Mouse (Mus musculus) adrenal gland, postnatal 25 days (tissue): ENCODE data around the gene Svbp. TPM values are rescaled to one million over a fixed set of nuclear protein-coding genes. Genes with fewer than 3 reads are reported as not detected.

Source experiments
- DNase-seq: peaks from one replicate; pipeline ENCODE4 v3.0.0; 2021; ENCODE audit warnings: mixed read lengths
- total RNA-seq: library from RNA; stranded (reverse); gene quantifications from 2 replicates; pipeline ENCODE4 v1.2.3, GENCODE M21; 2021

Svbp gene
- total RNA-seq, 1 experiment from 2014 or later, result 20.2 TPM

DNA sequence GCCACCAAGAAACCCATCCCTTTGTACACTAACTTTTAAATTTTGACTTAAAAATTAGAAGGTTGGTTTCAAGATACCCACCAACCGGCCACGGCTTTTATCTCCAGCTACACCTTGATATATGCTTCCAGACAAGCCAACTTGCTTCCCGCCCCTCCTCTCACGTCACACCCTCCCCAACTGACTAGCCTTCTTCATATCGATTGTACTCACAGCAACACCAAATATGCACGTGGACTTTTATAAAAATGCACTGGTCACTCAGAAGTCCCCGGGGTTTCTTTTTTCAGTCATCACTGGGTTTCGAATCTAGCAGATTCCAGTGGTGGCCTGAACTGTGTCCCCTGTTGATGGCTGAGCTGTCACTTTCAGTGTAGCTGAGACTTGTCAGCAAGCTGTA is 4.5 kb upstream of the Svbp start:
- no peak for DNase-seq

DNA sequence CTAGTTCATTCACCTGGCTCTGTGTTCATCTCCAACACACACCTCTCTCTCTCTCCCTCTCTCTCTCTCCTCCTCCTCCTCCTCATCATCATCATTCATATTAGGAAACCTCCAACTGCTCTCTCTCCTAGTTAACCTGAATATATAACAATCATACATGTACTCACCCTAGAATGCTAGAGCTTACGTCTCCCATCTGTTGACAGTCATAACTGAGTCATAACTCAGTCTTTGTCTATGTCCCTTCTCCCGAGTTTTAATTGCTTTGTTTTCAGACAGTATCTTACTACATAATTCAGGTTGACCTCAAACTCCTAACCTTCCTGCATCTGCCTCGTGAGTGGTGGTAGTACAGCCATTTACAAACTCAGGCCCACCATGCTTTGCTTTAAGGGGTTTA is 3.8 kb upstream of the Svbp start:
- DNase-seq, result no peak

DNA sequence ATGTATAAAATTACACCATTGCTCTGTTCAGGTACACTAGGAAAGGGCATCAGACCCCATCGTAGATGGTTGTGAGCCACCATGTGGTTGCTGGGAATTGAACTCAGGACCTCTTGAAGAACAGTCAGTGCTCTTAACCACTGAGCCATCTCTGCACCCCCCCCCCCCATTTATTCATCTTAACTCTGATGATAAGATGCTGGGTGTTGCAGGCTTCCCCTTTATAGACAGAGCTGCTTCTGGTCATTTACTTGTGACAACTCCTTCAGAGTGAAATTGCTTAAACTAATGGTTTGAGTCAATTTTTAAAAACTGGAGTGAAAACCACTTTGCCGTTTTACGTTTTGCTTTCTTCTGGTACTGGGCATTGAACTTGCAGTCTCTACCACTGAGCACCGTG is 2.3 kb upstream of the Svbp start:
- DNase-seq, result no peak

DNA sequence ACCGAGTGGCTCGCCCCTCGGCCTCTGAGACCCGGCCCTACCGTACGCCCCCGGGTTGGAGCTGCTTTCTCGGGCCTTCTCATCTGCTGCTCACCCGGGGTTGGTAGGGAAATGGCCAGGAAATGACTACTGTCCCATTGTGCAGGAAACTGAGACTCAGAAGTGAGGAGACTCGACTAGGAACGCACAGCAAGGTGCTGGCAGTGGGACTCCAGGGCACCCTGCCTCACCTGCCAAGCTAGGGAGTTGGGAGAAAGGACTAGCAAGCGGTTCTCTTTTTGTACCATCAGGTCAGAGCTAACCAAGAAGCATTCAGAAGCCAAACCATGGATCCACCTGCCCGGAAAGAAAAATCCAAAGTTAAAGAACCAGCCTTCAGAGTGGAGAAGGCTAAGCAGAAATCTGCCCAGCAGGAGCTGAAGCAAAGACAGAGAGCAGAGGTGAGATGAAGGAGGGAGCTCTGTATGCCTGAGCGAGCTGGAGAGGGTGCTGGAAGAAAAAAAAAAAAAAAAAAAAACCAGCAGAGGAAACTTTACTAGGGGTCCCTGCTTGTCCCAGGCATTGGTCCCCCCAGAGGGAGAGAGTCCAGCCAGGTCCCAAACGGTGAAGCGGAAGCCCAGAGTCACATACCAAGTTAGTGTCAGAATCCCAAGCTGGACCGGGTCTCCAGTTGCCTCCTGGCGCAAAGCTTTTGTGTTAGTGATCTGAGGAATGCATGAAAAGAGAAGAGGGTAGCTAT is 645 bp downstream of the Svbp start:
- DNase-seq, result no peak

DNA sequence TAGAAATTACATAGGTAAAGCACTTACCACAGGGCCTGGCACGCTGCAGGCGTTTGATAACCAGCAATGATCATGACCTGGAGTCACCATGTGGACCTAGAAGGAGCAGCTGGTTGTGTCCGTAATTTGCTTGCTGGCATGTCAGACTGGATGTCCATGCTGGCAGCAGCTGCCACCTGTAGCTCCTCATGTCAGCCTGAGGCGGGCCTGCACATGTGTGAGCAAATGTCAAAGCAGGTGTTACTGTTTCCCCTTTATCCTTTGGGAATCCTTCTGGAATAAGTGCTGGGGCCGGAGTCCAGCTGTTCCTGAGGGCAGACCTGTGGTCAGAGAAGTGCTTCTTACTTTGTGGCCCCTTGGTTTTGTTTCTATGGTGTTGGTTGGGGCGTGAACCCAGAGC is 3.0 kb downstream of the Svbp start:
- DNase-seq, result no peak

DNA sequence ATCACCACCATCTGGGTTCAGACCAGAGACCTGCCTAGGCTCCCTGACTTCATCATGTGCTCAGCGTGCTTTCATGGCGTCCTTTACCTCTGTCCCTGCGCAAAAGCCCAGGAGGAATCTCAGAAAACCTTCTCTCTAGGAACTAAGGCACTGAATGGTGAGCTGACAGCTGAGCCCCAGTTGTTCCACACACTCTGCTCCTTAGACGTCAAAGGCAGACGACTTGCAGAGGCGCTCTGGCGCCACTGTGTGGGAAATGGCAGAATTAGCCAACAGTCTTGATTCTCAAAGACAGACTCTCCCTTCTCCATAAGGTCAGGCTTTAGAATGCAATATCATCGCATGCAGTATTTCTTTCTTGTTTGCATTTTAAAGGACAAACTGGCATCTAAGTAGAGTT is 9.6 kb downstream of the Svbp start:
- DNase-seq, result peak; percentile 57

DNA sequence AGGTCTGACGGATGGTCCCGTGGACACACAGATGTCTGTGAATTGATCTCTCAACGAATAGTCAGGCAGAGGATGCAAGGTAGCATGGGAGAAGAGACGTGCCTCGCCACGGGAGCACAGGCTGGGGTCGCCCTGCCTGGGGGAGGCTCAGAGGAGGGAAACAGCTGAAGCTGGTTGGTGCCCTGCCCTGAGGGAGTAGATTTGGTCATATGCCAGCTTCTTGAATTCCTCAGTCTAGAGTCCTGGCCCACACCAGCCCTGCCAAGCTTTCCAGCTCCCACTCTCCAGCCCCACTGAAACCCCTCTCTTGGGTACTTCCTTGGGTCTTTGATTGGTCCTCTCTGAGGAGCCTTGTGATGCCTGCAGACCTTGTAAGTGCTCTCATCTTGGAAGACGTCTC is 21.6 kb downstream of the Svbp start:
- DNase-seq, result no peak

DNA sequence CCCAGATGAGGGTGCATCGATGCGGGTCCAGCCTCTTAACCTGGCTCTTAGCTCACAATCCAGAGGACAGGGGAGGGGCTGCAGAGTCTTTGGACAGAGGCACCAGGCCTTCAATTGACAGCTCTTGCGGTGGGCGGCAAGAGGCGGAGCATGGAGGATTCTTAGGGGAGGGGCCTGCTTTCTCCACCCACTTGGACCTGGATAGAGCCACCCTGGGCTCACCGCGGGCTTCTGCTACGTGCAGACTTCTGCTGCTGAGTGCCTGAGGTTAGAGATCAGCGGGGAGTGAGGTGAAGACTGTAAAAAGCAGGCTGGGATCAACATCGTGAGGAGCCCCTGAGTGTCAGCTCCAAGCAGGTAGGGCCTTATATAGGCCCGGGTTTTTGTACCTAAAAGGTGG is 23.1 kb downstream of the Svbp start, which contains the start of gene Tmem269:
Tmem269 (minus strand) TSS at position 49 of the 400 bp plus-strand sequence.
- no peak for DNase-seq

DNA sequence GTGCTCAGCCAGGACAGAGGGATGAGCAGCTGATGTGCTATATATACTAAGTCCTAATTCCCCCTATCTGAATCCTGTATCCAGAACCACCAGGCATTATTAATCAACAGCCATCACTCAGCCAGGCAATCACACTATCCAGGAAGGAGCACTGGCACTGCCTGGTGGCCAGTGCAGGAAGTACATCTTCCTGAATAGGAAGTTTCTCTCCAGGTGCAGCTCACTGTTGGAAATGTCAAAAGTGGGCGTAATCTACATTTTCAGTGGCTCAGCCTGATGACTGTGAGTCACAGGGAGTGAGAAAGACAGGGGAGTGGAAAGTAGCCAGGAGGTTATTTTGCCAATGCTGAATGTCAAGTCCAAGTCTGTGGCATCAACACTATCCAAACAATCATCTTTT is 28.6 kb downstream of the Svbp start:
- DNase-seq, result peak; percentile 28

DNA sequence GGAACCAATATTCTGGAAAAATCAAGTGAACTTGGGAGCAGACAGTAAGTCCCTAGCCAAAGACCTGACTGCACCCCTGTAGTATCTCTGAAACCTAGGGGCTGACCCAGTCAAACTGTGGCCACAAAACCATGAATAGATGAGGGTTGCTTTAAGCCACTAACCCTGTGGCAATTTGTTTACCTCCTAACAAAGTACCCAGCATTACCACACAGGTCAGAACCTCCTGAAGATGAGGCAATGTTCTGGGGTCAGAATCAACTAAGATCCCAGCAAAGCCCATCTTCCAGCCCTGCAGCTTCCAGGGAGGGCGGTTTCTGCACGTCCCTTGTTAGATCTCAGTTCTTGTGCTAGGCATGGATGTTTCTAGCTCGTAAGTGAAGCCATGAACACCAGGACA is 29.4 kb downstream of the Svbp start:
- no peak for DNase-seq

DNA sequence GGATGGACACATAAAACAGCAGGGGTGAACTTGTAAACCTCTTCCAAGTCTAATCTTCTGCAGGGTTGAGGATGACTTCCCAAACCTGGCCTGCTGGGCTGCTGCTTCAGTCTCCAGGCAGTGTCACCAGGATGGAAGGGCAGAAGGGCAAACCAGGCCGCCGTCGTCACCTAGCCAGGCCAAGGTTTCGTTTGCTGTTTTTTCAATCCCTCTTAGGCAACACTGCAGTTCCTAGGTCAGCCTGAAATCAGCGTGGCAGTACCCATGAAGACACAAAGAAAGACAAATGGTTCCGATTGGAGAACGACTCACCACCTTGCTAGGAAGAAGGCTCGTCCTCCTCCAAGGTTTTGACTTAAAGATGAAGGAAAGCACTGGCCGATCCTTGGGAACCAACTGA is 30.6 kb downstream of the Svbp start:
- no peak for DNase-seq

DNA sequence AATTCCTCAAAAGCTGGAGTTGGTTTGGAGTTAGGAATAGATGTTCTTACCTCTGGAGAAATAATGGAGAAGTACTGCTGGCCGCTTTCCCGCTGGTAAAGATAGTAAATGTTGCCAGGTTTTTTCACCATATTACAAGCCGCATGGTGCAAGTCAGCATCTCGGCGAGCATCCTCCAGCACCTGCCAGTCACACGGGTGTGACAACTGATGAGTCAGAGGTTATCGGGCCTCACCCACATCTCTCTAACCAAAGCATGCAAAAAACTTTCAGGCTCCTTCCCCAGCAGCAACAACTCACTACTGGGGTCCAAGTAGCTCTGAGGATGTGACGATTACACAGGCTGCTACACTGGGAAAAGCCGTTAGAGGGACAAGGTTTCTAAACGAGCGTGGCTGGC is 31.6 kb downstream of the Svbp start:
- no peak for DNase-seq

DNA sequence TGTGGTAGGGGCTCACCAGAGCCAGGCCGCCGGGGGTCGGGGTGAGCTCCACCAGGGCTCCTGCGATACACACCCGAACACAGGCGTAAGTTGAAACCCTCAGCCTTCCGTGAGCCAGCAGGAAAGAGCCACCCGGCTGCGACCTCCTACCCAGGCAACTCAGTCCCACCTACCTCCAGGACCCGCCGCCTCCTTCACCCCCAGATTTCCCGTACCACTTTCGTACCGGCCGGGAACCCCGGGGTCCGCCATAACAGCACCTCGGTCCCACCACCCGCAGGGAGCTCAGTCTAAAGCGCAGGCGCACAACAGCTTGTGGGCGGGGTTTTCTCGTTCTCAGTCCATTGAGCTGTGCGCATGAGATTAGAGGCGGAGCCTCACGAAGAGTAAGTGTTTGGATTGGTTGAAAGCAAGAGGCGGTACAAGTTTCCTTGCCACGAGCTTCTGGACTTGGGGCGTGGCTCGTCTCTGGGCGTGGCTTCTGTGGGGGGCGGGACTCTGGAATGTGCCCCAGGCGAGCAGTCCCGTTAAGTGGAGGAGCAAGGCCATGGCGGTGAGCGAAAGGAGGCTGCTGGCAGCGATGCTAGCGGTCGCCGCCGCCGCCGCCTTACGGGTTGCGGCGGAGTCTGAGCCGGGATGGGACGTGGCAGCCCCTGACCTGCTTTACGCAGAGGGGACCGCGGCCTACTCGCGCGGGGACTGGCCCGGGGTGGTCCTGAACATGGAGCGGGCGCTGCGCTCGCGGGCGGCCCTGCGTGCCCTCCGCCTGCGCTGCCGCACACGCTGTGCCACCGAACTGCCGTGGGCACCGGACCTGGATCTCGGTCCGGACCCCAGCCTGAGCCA is 37.5 kb downstream of the Svbp start, which contains the start of the genes AU022252 and P3h1:
AU022252 (minus strand) TSS at position 303 of the 846 bp plus-strand sequence.
P3h1 (plus strand) TSS at position 506 of the 846 bp plus-strand sequence.
- DNase-seq, result peak; percentile 99

DNA sequence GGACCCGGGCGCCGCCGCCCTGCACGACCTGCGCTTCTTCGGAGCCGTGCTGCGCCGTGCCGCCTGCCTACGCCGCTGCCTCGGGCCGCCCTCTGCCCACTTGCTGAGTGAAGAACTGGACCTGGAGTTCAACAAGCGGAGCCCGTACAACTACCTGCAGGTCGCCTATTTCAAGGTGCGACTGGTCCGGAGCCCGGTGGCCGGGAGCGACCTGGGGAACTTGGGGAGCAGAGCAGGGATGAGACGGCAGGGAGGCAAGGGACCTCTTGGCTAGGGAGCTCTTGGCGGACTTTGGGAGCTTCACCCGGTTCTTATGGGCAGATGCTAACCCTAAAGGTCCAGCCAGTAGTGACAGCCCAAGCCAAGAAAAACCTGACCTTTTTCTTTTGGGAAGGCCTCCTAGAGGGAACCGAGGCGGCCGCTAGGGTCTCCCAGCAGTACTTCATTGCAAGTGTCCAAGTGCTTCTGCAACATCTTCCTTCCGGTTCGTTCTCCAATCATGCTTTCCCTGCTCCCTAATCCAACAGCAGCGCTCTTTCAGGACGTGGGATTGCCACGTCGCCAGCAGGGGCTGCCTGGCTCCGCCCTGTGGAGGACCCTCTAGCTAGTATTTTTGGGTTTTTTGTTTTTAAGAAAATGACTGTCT is 38.3 kb downstream of the Svbp start:
- DNase-seq, result peak; percentile 41

DNA sequence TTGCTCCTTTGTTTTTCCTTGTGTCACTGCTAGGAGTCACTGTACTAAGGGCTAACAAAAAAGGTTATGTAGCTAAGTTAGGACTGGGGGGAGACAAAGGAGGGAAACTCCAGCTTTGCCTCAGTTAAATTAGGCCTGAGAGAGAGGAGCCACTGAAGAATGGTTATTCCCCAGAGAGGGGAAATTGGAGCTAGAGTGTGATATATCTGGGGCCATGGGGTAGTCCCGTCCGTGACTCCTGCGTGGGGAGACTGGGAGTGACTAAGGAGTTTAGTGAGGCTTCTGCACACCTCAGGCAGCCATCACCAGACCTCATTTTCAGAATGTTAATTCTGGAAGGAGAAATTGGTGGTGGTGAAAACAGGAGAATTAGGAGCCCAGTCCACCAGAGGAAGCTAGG is 39.2 kb downstream of the Svbp start:
- DNase-seq, result no peak

DNA sequence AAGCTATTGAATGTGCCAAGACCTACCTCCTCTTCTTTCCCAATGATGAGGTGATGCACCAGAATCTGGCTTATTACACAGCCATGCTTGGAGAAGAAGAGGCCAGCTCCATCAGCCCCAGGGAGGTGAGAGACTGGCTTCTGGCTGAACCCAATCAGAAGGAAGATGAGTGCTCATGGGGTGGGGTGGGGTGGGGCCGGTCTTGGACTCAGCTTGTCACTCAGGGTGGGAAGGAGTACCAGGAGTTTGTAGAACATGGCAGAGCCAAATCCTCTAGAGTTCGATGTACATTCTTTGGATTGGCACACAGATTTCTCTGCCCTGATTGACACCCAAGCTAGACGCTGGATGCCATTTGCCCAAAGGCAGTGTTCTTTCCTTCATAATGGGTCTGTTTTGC is 43.6 kb downstream of the Svbp start:
- no peak for DNase-seq

DNA sequence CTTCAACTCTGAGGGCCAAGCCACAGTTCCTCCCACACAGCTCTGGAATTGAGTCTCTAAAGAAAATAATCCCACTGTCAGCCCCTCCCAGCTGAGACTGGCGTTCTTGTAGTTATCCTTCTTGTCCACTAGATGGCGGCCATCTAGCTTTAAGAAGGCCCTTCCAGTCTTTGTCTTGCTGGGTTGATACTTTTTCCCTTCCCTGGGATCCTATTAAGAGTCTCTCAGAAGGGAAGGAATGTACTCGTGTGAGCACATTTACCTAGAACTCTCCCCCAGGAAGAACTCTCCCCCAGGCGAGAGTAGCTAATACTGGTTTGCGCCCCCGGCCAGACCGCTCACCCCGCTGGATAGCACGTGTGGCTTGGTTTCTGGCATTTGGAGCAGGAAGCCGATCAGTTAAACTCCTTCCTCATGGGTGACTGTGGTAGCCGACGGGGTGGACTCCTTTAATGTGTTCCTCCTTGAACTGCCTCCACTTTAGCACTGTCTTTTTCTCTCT is 44.1 kb downstream of the Svbp start:
- DNase-seq, result no peak

DNA sequence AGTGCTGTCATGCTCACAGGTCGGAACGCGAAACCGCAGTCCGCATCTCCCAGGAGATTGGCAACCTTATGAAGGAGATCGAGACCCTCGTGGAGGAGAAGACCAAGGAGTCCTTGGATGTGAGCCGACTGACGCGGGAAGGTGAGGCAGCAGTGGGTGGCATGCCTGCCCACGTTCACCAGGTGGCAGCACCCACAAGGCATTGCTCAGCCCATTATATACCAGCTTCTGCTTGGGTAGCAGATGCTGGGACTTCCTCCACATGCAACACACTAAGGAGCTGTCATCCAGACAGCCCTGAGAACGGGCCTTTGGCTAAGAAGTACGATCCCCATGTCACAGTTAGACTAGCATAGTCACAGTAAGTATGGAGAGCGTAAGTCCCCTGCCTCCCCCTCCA is 46.6 kb downstream of the Svbp start:
- peak; percentile 26 for DNase-seq

DNA sequence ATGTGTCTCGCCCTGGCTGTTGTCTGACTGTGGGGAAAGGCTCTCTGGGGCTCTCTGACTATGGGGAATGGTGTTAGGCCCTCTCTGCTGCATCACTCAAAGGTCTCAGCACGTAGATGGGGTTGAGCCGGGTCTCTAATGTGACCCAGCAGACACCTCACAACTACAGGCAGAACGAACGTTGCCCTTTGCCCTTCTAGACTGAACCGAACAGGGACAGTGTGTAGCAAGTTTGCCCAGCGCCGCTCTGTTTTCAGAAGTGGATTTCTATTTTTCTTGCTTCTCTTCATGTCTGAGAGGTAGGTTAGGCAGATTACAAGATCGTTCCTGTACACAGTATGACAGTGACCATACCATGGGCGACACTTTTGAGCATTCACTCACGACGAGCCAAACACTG is 47.5 kb downstream of the Svbp start:
- DNase-seq, result no peak

DNA sequence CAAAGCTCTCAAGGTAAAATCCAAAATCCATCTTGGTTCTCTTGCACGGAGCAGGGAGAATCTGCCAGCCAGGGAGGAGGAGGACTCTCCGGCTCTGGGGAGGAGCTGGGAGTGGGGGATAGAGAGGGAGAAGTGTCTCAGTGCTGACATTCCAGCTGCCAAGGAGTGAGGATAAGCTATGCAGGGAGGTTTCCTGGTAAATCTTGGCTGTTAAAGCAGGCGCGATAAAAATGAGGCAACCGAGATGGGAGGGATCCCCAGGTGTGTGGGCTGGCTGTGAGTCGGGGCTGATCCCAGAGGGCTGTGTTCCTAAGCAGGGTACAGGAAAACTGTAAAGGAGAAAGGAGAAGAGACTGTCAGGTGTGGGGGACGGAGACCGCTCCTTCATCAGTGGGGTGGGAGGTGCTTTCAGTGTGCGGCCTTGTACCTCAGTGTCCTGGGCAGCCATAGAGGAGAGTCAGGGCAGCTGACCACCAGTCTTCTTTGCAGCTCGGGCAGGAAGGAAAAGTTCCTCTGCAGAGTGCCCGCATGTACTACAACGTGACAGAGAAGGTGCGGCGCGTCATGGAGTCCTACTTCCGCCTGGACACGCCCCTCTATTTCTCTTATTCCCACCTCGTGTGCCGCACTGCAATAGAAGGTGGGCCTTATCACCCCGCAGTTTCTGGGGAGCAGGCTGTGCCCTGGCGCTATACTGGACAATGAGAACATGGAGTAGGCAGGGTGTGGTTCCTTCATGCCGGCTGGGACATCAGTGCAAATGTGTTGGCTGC is 49.5 kb downstream of the Svbp start:
- no peak for DNase-seq

DNA sequence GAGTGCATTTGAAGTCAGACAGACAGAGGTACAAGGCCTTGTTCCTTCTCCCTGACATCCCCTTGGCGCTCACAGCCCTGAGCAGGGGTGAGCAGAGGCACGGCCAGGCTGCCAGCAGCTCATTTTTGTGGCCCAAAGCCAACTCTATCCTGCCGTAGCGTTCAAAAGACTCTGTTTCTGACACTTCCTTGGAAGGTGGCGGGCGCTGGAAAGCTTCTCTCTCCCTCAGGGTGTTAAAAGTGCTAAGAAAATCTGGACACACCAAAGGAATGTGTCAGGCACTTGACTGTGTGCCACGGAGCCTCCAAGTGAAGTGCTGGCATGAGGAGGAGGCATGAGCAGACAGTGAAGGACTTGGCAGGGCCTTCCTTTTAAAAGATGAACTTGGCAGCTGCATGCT is 50.5 kb downstream of the Svbp start:
- DNase-seq, result peak; percentile 33

DNA sequence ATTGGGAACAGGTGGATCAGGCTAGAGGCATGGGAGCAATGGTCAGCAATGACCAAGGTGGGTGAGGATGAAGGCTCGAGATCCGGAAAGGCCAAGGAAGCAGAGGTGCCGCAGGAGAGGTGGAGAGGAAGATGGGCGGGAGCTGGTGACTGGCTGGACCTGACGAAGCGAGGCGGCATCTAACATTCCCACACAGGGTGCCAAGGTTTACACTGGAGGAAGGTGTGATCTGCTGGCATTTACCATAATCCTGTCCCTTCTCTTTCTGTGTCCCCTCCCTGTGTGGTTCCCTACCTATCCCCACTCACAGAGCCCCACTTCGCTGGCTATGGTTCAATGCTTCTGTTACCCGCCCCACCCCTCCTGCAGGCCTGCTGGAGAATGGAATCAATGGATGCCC is 50.9 kb downstream of the Svbp start:
- DNase-seq, result no peak
